Mouse (Mus musculus) E14TG2a.4 (cell line): ENCODE results near the gene Ppp2r3d.

ENCODE experiments used
- H3K27me3 ChIP-seq: 2 replicates; pipeline ENCODE4 v1.6.1; 2014; ENCODE audit warnings: low read length, control low read depth; ENCODE audit not compliant: insufficient read depth
- H3K36me3 ChIP-seq: 2 replicates; pipeline ENCODE4 v1.6.1; 2014; ENCODE audit warnings: low read length, control low read depth; ENCODE audit not compliant: insufficient read depth
- H3K4me1 ChIP-seq: replicated peaks from 2 replicates; pipeline ENCODE4 v1.6.1; 2014; ENCODE audit warnings: low read depth, low read length, control low read depth
- H3K4me3 ChIP-seq: replicated peaks from 2 replicates; pipeline ENCODE4 v1.5.1; 2014; ENCODE audit warnings: mild to moderate bottlenecking, low read length
- H3K9me3 ChIP-seq: 2 replicates; pipeline ENCODE4 v1.6.1; 2014; ENCODE audit warnings: low read length, control low read depth
- CTCF ChIP-seq: conservative IDR thresholded peaks from 2 replicates; pipeline ENCODE4 v1.5.1; 2014; ENCODE audit warnings: low read length
- NANOG ChIP-seq: IDR thresholded peaks from 2 replicates; pipeline ENCODE4 v1.6.1; 2014; ENCODE audit warnings: borderline replicate concordance, low read length, mixed read lengths
- POU5F1 ChIP-seq: IDR thresholded peaks from 2 replicates; pipeline ENCODE4 v1.6.1; 2014; ENCODE audit warnings: low read length, borderline replicate concordance

Gene Ppp2r3d

GRCm38 (mm10) chr9:124423552-124424291, 53.0 kb downstream of the Ppp2r3d start:
- no peak for TF ChIP-seq POU5F1
- TF ChIP-seq CTCF, result no peak
- no peak for TF ChIP-seq NANOG
- no peaks in the 10 kb centered on the region for H3K36me3 ChIP-seq
- peaks cover 4% of the 10 kb centered on the region for H3K4me1 ChIP-seq
- H3K27me3 ChIP-seq, result no peaks in the 10 kb centered on the region
- H3K4me3 ChIP-seq, result peak overlapping the region; percentile 86
- H3K9me3 ChIP-seq, result no peaks in the 10 kb centered on the region

- H3K36me3 ChIP-seq, result no peaks in the 10 kb centered on the region
- no peaks in the 10 kb centered on the region for H3K27me3 ChIP-seq
- peak overlapping the region; percentile 86 for H3K4me3 ChIP-seq
- TF ChIP-seq POU5F1, result no peak
- TF ChIP-seq NANOG, result no peak
- no peak for TF ChIP-seq CTCF
- H3K4me1 ChIP-seq, result peaks cover 4% of the 10 kb centered on the region
- no peaks in the 10 kb centered on the region for H3K9me3 ChIP-seq
Observed at GRCm38 (mm10) chr9:124422900-124423551, 53.7 kb downstream of the Ppp2r3d start.

GRCm38 (mm10) chr9:124422427-124422826, 54.3 kb downstream of the Ppp2r3d start:
- Histone ChIP-seq H3K27me3 (no peaks in the 10 kb centered on the region), H3K9me3 (no peaks in the 10 kb centered on the region), H3K4me1 (peaks cover 4% of the 10 kb centered on the region), H3K36me3 (no peaks in the 10 kb centered on the region), H3K4me3 (peak overlapping the region; percentile 86; the same call in 1 of the 2 replicates)
- TF ChIP-seq POU5F1 (no peak), CTCF (no peak)

GRCm38 (mm10) chr9:124412921-124413320, 63.8 kb downstream of the Ppp2r3d start:
- Histone ChIP-seq H3K27me3 (no peaks in the 10 kb centered on the region), H3K9me3 (no peaks in the 10 kb centered on the region), H3K4me1 (peaks cover 8% of the 10 kb centered on the region), H3K4me3 (no peak overlapping the region), H3K36me3 (no peaks in the 10 kb centered on the region)
- TF ChIP-seq NANOG (no peak), POU5F1 (no peak), CTCF (no peak)

- no peaks in the 10 kb centered on the region for H3K27me3 ChIP-seq
- no peaks in the 10 kb centered on the region for H3K36me3 ChIP-seq
- TF ChIP-seq CTCF (no peak), NANOG (no peak), POU5F1 (no peak)
Observed at GRCm38 (mm10) chr9:124411553-124411952, 65.1 kb downstream of the Ppp2r3d start.

GRCm38 (mm10) chr9:124408564-124408963, 68.1 kb downstream of the Ppp2r3d start:
- H3K4me1 ChIP-seq, result peaks cover 8% of the 10 kb centered on the region
- H3K27me3 ChIP-seq, result no peaks in the 10 kb centered on the region
- TF ChIP-seq NANOG (0 out of 2 replicates have a peak, but pooled peaks have one; percentile 22), CTCF (no peak)
- H3K4me3 ChIP-seq, result no peak overlapping the region
- H3K36me3 ChIP-seq, result no peaks in the 10 kb centered on the region
- no peaks in the 10 kb centered on the region for H3K9me3 ChIP-seq

More at GRCm38 (mm10) chr9:124411553-124411952, 65.1 kb downstream of the Ppp2r3d start:
- Histone ChIP-seq H3K9me3 (no peaks in the 10 kb centered on the region), H3K4me3 (no peak overlapping the region), H3K4me1 (peaks cover 8% of the 10 kb centered on the region)
